Mouse (Mus musculus) MEL (cell line): ENCODE data around the gene Prex1. TPM values are rescaled to one million over a fixed set of nuclear protein-coding genes. Genes with fewer than 3 reads are reported as not detected.

ENCODE experiments used
- DNase-seq: peaks from one replicate; pipeline ENCODE4 v3.0.0; 2011; ENCODE audit warnings: low read depth, low spot score
- H3K27ac ChIP-seq: 2 replicates; pipeline ENCODE4 v1.5.1; 2012; ENCODE audit warnings: low read depth, mild to moderate bottlenecking, control low read depth, low read length, moderate library complexity; ENCODE audit not compliant: control insufficient read depth
- H3K27me3 ChIP-seq, 2 experiments: fragments of 150-350 bp in 1 of 2; sonication (generic) in 1 of 2; 2 replicates each; pipeline ENCODE4 v1.6.1; 2012; ENCODE audit warnings: low read length in 2 of 2, mild to moderate bottlenecking in 2 of 2, improper control_type of control experiment in 1 of 2, moderate library complexity in 1 of 2; ENCODE audit not compliant: insufficient read depth in 2 of 2, control insufficient read depth in 1 of 2
- H3K36me3 ChIP-seq, 2 experiments: 2 replicates each; pipeline ENCODE4 v1.6.1; 2012 to 2014; ENCODE audit warnings: low read length in 2 of 2, improper control_type of control experiment in 1 of 2, inconsistent platforms in 1 of 2, mild to moderate bottlenecking in 1 of 2; ENCODE audit not compliant: insufficient read depth in 2 of 2, control insufficient read depth in 1 of 2
- H3K4me1 ChIP-seq, 2 experiments: fragments of 150-350 bp in 1 of 2; sonication (generic) in 1 of 2; 2 replicates each; pipeline ENCODE4 v1.6.1; 2012; ENCODE audit warnings: low read length in 2 of 2, improper control_type of control experiment in 1 of 2, mild to moderate bottlenecking in 1 of 2; ENCODE audit not compliant: insufficient read depth in 2 of 2, control insufficient read depth in 1 of 2
- H3K4me3 ChIP-seq, 2 experiments: fragments of 150-350 bp in 1 of 2; sonication (generic) in 1 of 2; 2 replicates each; pipeline ENCODE4 v1.5.1; 2012; ENCODE audit warnings: low read depth in 2 of 2, low read length in 2 of 2, mild to moderate bottlenecking in 2 of 2, moderate library complexity in 2 of 2, control low read depth in 1 of 2, improper control_type of control experiment in 1 of 2; ENCODE audit not compliant: control insufficient read depth in 1 of 2, insufficient read depth in 1 of 2
- H3K79me2 ChIP-seq: 2 replicates; pipeline ENCODE4 v1.6.1; 2012; ENCODE audit warnings: mild to moderate bottlenecking, low read length, moderate library complexity; ENCODE audit not compliant: control insufficient read depth, poor library complexity, insufficient read depth
- H3K9ac ChIP-seq: 2 replicates; pipeline ENCODE4 v1.6.1; 2012; ENCODE audit warnings: low read depth, mild to moderate bottlenecking, control low read depth, low read length, moderate library complexity; ENCODE audit not compliant: control insufficient read depth, poor library complexity, severe bottlenecking
- H3K9me3 ChIP-seq: fragments of 150-350 bp; sonication (generic); replicated peaks from 2 replicates; pipeline ENCODE4 v1.6.1; 2012; ENCODE audit warnings: mild to moderate bottlenecking, low read length, improper control_type of control experiment, moderate library complexity; ENCODE audit not compliant: insufficient read depth
- BHLHE40 ChIP-seq: IDR thresholded peaks from 2 replicates; pipeline ENCODE4 v1.6.1; 2012; ENCODE audit warnings: low read depth, mild to moderate bottlenecking, inconsistent platforms, low read length, improper control_type of control experiment, borderline replicate concordance
- CHD1 ChIP-seq: IDR thresholded peaks from 2 replicates; pipeline ENCODE4 v1.6.1; 2012; ENCODE audit warnings: low read depth, mild to moderate bottlenecking, inconsistent platforms, low read length, improper control_type of control experiment
- CHD2 ChIP-seq: IDR thresholded peaks from 2 replicates; pipeline ENCODE4 v1.6.1; 2011; ENCODE audit warnings: low read length, improper control_type of control experiment
- CTCF ChIP-seq, 3 experiments: IDR thresholded peaks in 2 of 3; conservative IDR thresholded peaks in 1 of 3; 2 replicates each; pipeline ENCODE4 v1.5.1; 2011 to 2012; ENCODE audit warnings: low read length in 3 of 3, low read depth in 2 of 3, mild to moderate bottlenecking in 2 of 3, improper control_type of control experiment in 1 of 3, inconsistent platforms in 1 of 3, mixed read lengths in 1 of 3, moderate library complexity in 1 of 3; ENCODE audit not compliant: control insufficient read depth in 1 of 3, insufficient read depth in 1 of 3, poor library complexity in 1 of 3, severe bottlenecking in 1 of 3
- E2F4 ChIP-seq: IDR thresholded peaks from 2 replicates; pipeline ENCODE4 v1.6.1; 2011; ENCODE audit warnings: low read depth, low read length, improper control_type of control experiment, borderline replicate concordance
- ELF1 ChIP-seq: IDR thresholded peaks from 2 replicates; pipeline ENCODE4 v1.6.1; 2014; ENCODE audit warnings: low read depth, mild to moderate bottlenecking, inconsistent platforms, low read length, improper control_type of control experiment, moderate library complexity
- EP300 ChIP-seq, 2 experiments: IDR thresholded peaks; 2 replicates each; pipeline ENCODE4 v1.6.1; 2011; ENCODE audit warnings: improper control_type of control experiment in 2 of 2, low read length in 2 of 2, low read depth in 1 of 2, mild to moderate bottlenecking in 1 of 2
- ETS1 ChIP-seq: IDR thresholded peaks from 2 replicates; pipeline ENCODE4 v1.6.1; 2012; ENCODE audit warnings: low read depth, mild to moderate bottlenecking, inconsistent platforms, low read length, improper control_type of control experiment, moderate library complexity
- GABPA ChIP-seq: IDR thresholded peaks from 2 replicates; pipeline ENCODE4 v1.6.1; 2012; ENCODE audit warnings: low read depth, mild to moderate bottlenecking, inconsistent platforms, low read length, improper control_type of control experiment, moderate library complexity
- GATA1 ChIP-seq: IDR thresholded peaks from 2 replicates; pipeline ENCODE4 v1.6.1; 2011; ENCODE audit warnings: low read depth, low read length, improper control_type of control experiment
- JUND ChIP-seq: IDR thresholded peaks from 2 replicates; pipeline ENCODE4 v1.6.1; 2011; ENCODE audit warnings: low read depth, mild to moderate bottlenecking, improper control_type of control experiment, low read length
- MAFK ChIP-seq: IDR thresholded peaks from 2 replicates; pipeline ENCODE4 v1.6.1; 2011; ENCODE audit warnings: low read depth, mild to moderate bottlenecking, low read length, improper control_type of control experiment, borderline replicate concordance
- MAX ChIP-seq: IDR thresholded peaks from 2 replicates; pipeline ENCODE4 v1.6.1; 2011; ENCODE audit warnings: low read length, improper control_type of control experiment
- MEF2A ChIP-seq: IDR thresholded peaks from 2 replicates; pipeline ENCODE4 v1.6.1; 2014; ENCODE audit warnings: low read depth, mild to moderate bottlenecking, inconsistent platforms, low read length, improper control_type of control experiment; ENCODE audit not compliant: poor library complexity, insufficient replicate concordance, severe bottlenecking; ENCODE audit errors: extremely low read depth
- MXI1 ChIP-seq: IDR thresholded peaks from 2 replicates; pipeline ENCODE4 v1.6.1; 2011; ENCODE audit warnings: mild to moderate bottlenecking, low read depth, low read length, improper control_type of control experiment
- MYB ChIP-seq: IDR thresholded peaks from 2 replicates; pipeline ENCODE4 v1.6.1; 2011; ENCODE audit warnings: mild to moderate bottlenecking, low read depth, low read length, improper control_type of control experiment
- MYC ChIP-seq: IDR thresholded peaks from 2 replicates; pipeline ENCODE4 v1.6.1; 2011; ENCODE audit warnings: low read depth, mild to moderate bottlenecking, low read length, improper control_type of control experiment, moderate library complexity
- NELFE ChIP-seq: IDR thresholded peaks from 2 replicates; pipeline ENCODE4 v1.6.1; 2011; ENCODE audit warnings: low read depth, low read length, improper control_type of control experiment
- POLR2A ChIP-seq, 2 experiments: IDR thresholded peaks; 2 replicates each; pipeline ENCODE4 v1.6.1; 2011 to 2012; ENCODE audit warnings: low read length in 2 of 2, mild to moderate bottlenecking in 2 of 2, control low read depth in 1 of 2, improper control_type of control experiment in 1 of 2, low read depth in 1 of 2, moderate library complexity in 1 of 2; ENCODE audit not compliant: control insufficient read depth in 1 of 2, insufficient read depth in 1 of 2, poor library complexity in 1 of 2
- POLR2AphosphoS2 ChIP-seq: IDR thresholded peaks from 2 replicates; pipeline ENCODE4 v1.6.1; 2011; ENCODE audit warnings: low read length, improper control_type of control experiment
- POLR2AphosphoS5 ChIP-seq: IDR thresholded peaks from 2 replicates; pipeline ENCODE4 v1.6.1; 2012; ENCODE audit warnings: low read depth, borderline replicate concordance, mild to moderate bottlenecking, inconsistent platforms, low read length, moderate library complexity, mixed read lengths
- RAD21 ChIP-seq: IDR thresholded peaks from 2 replicates; pipeline ENCODE4 v1.6.1; 2011; ENCODE audit warnings: mild to moderate bottlenecking, low read depth, low read length, improper control_type of control experiment
- RCOR1 ChIP-seq: IDR thresholded peaks from 2 replicates; pipeline ENCODE4 v1.6.1; 2012; ENCODE audit warnings: low read depth, mild to moderate bottlenecking, inconsistent platforms, low read length, improper control_type of control experiment
- SIN3A ChIP-seq: IDR thresholded peaks from 2 replicates; pipeline ENCODE4 v1.6.1; 2012; ENCODE audit warnings: low read length, improper control_type of control experiment, inconsistent platforms
- SMC3 ChIP-seq: IDR thresholded peaks from 2 replicates; pipeline ENCODE4 v1.6.1; 2011; ENCODE audit warnings: low read depth, low read length, improper control_type of control experiment
- TAL1 ChIP-seq: IDR thresholded peaks from 2 replicates; pipeline ENCODE4 v1.6.1; 2012; ENCODE audit warnings: mild to moderate bottlenecking, inconsistent platforms, low read length, moderate library complexity, mixed read lengths
- TBP ChIP-seq: IDR thresholded peaks from 2 replicates; pipeline ENCODE4 v1.8.0; 2011; ENCODE audit warnings: low read depth, low read length, improper control_type of control experiment
- UBTF ChIP-seq: IDR thresholded peaks from 2 replicates; pipeline ENCODE4 v1.6.1; 2012; ENCODE audit warnings: low read depth, mild to moderate bottlenecking, inconsistent platforms, low read length, improper control_type of control experiment, moderate library complexity, borderline replicate concordance; ENCODE audit not compliant: insufficient read depth
- USF1 ChIP-seq: IDR thresholded peaks from 2 replicates; pipeline ENCODE4 v1.6.1; 2014; ENCODE audit warnings: low read depth, mild to moderate bottlenecking, inconsistent platforms, low read length, improper control_type of control experiment, moderate library complexity
- USF2 ChIP-seq, 2 experiments: IDR thresholded peaks; 2 replicates each; pipeline ENCODE4 v1.6.1; 2011 to 2012; ENCODE audit warnings: improper control_type of control experiment in 2 of 2, low read length in 2 of 2, borderline replicate concordance in 1 of 2, inconsistent platforms in 1 of 2, low read depth in 1 of 2, mild to moderate bottlenecking in 1 of 2; ENCODE audit not compliant: insufficient read depth in 1 of 2
- ZKSCAN1 ChIP-seq: IDR thresholded peaks from 2 replicates; pipeline ENCODE4 v1.6.1; 2012; ENCODE audit warnings: low read depth, mild to moderate bottlenecking, inconsistent platforms, low read length, improper control_type of control experiment, moderate library complexity
- ZNF384 ChIP-seq: IDR thresholded peaks from 2 replicates; pipeline ENCODE4 v1.6.1; 2012; ENCODE audit warnings: low read depth, mild to moderate bottlenecking, inconsistent platforms, low read length, improper control_type of control experiment
- polyA plus RNA-seq, 2 experiments: library from polyadenylated mRNA; stranded (reverse) in 1 of 2; unstranded in 1 of 2; fragments of >175 nt in 1 of 2; fragments of >200 nt in 1 of 2; gene quantifications; 2 replicates each; pipeline versions ENCODE4 v1.2.1 to v1.2.4; 2012; ENCODE audit warnings: low replicate concordance in 2 of 2, low read depth in 1 of 2; ENCODE audit not compliant: insufficient read length in 2 of 2, insufficient read depth in 1 of 2, missing spikeins in 1 of 2
- total RNA-seq: library from RNA; depleted of rRNA; stranded (reverse); fragments of 300-350 nt; gene quantifications from 2 replicates; pipeline ENCODE4 v1.2.3, GENCODE M21; 2012

Prex1 gene
- total and polyA plus RNA-seq, 3 experiments, result 8.0 to 33.1 (median 15.8) TPM

GRCm38 (mm10) chr2:166559531-166559930 is 154.1 kb downstream of the Prex1 start:
- H3K27ac ChIP-seq, result no peak overlapping the region
- no peak for TF ChIP-seq ELF1
- TF ChIP-seq SMC3, result no peak
- no peak for TF ChIP-seq MEF2A
- TF ChIP-seq EP300 (IDR thresholded peaks at IDR 0.05; ENCODE audit: low read depth in 1 of 2, low read length in 2 of 2), result no peak
- TF ChIP-seq RAD21, result no peak
- TF ChIP-seq NELFE, result no peak
- peaks cover 0 to 3% of the 10 kb centered on the region in 2 experiments; a peak in 1 of 4 replicates for H3K4me1 ChIP-seq
- H3K27me3 ChIP-seq, result no peaks in the 10 kb centered on the region; a peak in 1 of 4 replicates
- H3K9ac ChIP-seq, result no peak overlapping the region
- H3K79me2 ChIP-seq, result no peaks in the 10 kb centered on the region
- no peaks in the 10 kb centered on the region for H3K9me3 ChIP-seq
- DNase-seq, result no peak
- H3K36me3 ChIP-seq, result no peaks in the 10 kb centered on the region
- H3K4me3 ChIP-seq, result no peak overlapping the region

GRCm38 (mm10) chr2:166555508-166555907 is 158.1 kb downstream of the Prex1 start:
- peak; percentile 76 for DNase-seq
- Histone ChIP-seq H3K79me2 (no peaks in the 10 kb centered on the region), H3K9ac (no peak overlapping the region), H3K9me3 (no peaks in the 10 kb centered on the region), H3K36me3 (no peaks in the 10 kb centered on the region), H3K27me3 (no peaks in the 10 kb centered on the region; a peak in 1 of 4 replicates), H3K27ac (no peak overlapping the region), H3K4me3 (no peak overlapping the region), H3K4me1 (peaks cover 0 to 7% of the 10 kb centered on the region in 2 experiments; a peak in 2 of 4 replicates)
- TF ChIP-seq TAL1 (no peak), E2F4 (no peak), SMC3 (peak; percentile 51), GABPA (no peak), POLR2AphosphoS5 (no peak), EP300 (IDR thresholded peaks at IDR 0.05; ENCODE audit: low read depth in 1 of 2, low read length in 2 of 2) (no peak), ETS1 (no peak), BHLHE40 (peak; percentile 28; the same call in 1 of the 2 replicates), GATA1 (no peak), MYC (no peak), MYB (no peak), TBP (no peak), UBTF (no peak), USF1 (no peak), ZNF384 (no peak), POLR2AphosphoS2 (no peak), JUND (no peak), MXI1 (no peak), ZKSCAN1 (no peak), SIN3A (no peak), USF2 (IDR thresholded peaks at IDR 0.05; ENCODE audit: borderline replicate concordance in 1 of 2, insufficient read depth in 1 of 2, low read depth in 1 of 2, low read length in 2 of 2) (no peak), CTCF (IDR thresholded peaks at IDR 0.05 in 2 of 3, conservative IDR thresholded peaks at IDR 0.05 in 1 of 3; ENCODE audit: control insufficient read depth in 1 of 3, insufficient read depth in 1 of 3, low read depth in 2 of 3, low read length in 3 of 3, poor library complexity in 1 of 3, severe bottlenecking in 1 of 3) (peak; percentile 61 to 69 (median 66)), POLR2A (IDR thresholded peaks at IDR 0.05; ENCODE audit: control insufficient read depth in 1 of 2, insufficient read depth in 1 of 2, low read depth in 1 of 2, low read length in 2 of 2, poor library complexity in 1 of 2) (no peak), CHD1 (no peak), MAX (no peak), MAFK (no peak), RCOR1 (no peak), CHD2 (no peak), RAD21 (peak; percentile 59)
